Mouse (Mus musculus) heart, embryonic 10.5 days (tissue): ENCODE results near the gene Gm7534. TPM values are rescaled to one million over a fixed set of nuclear protein-coding genes. Genes with fewer than 3 reads are reported as not detected.
"Not testable (repeated sequence)": the region's sequence is repeated elsewhere in the genome, so short reads cannot be mapped to it uniquely, and the experiment has no call there.

Experiments used
- DNase-seq: peaks from one replicate; pipeline ENCODE4 v3.0.0-alpha.2; 2017; ENCODE audit warnings: low spot score
- H3K27ac ChIP-seq: fragments of 300-500 bp; sonication (generic); 2 replicates; pipeline ENCODE4 v1.5.1; 2016; ENCODE audit warnings: mild to moderate bottlenecking
- H3K27me3 ChIP-seq: fragments of 300-500 bp; sonication (generic); 2 replicates; pipeline ENCODE4 v1.6.1; 2016; ENCODE audit warnings: mild to moderate bottlenecking; ENCODE audit not compliant: poor library complexity, insufficient read depth, severe bottlenecking
- H3K36me3 ChIP-seq: fragments of 300-500 bp; sonication (generic); 2 replicates; pipeline ENCODE4 v1.6.1; 2016; ENCODE audit warnings: mild to moderate bottlenecking, moderate library complexity
- H3K4me1 ChIP-seq: fragments of 300-500 bp; sonication (generic); 2 replicates; pipeline ENCODE4 v1.6.1; 2016; ENCODE audit warnings: mild to moderate bottlenecking
- H3K4me3 ChIP-seq: fragments of 300-500 bp; sonication (generic); 2 replicates; pipeline ENCODE4 v1.5.1; 2016; ENCODE audit warnings: mild to moderate bottlenecking, moderate library complexity
- H3K9me3 ChIP-seq: fragments of 300-500 bp; sonication (generic); 2 replicates; pipeline ENCODE4 v1.6.1; 2016; ENCODE audit warnings: mild to moderate bottlenecking, moderate library complexity
- WGBS: fragments of 180-500 bp; shearing (Covaris S2); methylation state at CpG from one replicate; pipeline ENCODE4 v1.1.7; 2016; 5-methylcytosine and 5-hydroxymethylcytosine counted together
- polyA plus RNA-seq: library from polyadenylated mRNA; unstranded; fragments of >200 nt; fragmentation: Nextera tagmentation; extraction: Ambion mirVana; gene quantifications from 2 replicates; pipeline ENCODE4 v1.2.1, GENCODE M21; 2016

The Gm7534 gene
- polyA plus RNA-seq, 1 experiment from 2014 or later = not detected

- H3K4me1 ChIP-seq = peaks cover 27% of the 10 kb centered on the region
- DNase-seq = no peak
- H3K4me3 ChIP-seq = no peak overlapping the region
- no peaks in the 10 kb centered on the region for H3K9me3 ChIP-seq
- peaks cover 5% of the 10 kb centered on the region; the same call in 1 of the 2 replicates for H3K36me3 ChIP-seq
- no peak overlapping the region for H3K27ac ChIP-seq
- H3K27me3 ChIP-seq = no peaks in the 10 kb centered on the region
Measured at GRCm38 (mm10) chr4:134181825-134182224, 21.0 kb downstream of the Gm7534 start.

GRCm38 (mm10) chr4:134181112-134181511 is 21.7 kb downstream of the Gm7534 start:
- DNase-seq = no peak
- Histone ChIP-seq H3K4me3 (no peak overlapping the region), H3K36me3 (peaks cover 9% of the 10 kb centered on the region; the same call in 1 of the 2 replicates), H3K27ac (0 out of 2 replicates have a peak overlapping the region, but pooled peaks have one; percentile 23), H3K27me3 (no peaks in the 10 kb centered on the region), H3K4me1 (peaks cover 24% of the 10 kb centered on the region), H3K9me3 (no peaks in the 10 kb centered on the region)
- 71% methylated on average over 1 of the region's 1 CpGs for WGBS

- Histone ChIP-seq H3K27ac (no peak overlapping the region), H3K27me3 (no peaks in the 10 kb centered on the region), H3K4me3 (no peak overlapping the region), H3K4me1 (no peaks in the 10 kb centered on the region), H3K9me3 (no peaks in the 10 kb centered on the region), H3K36me3 (peaks cover 24% of the 10 kb centered on the region; the same call in 1 of the 2 replicates)
- WGBS = 73% methylated on average over 3 of the region's 3 CpGs
- no peak for DNase-seq
Measured at GRCm38 (mm10) chr4:134172391-134172790, 30.4 kb downstream of the Gm7534 start.

- H3K4me1 ChIP-seq = peaks cover 17% of the 10 kb centered on the region
- no peak for DNase-seq
- no peak overlapping the region for H3K27ac ChIP-seq
- H3K9me3 ChIP-seq = no peaks in the 10 kb centered on the region
- WGBS = 93% methylated on average over 3 of the region's 3 CpGs
- peaks cover 22% of the 10 kb centered on the region; the same call in 1 of the 2 replicates for H3K36me3 ChIP-seq
- no peaks in the 10 kb centered on the region for H3K27me3 ChIP-seq
- no peak overlapping the region for H3K4me3 ChIP-seq
Measured at GRCm38 (mm10) chr4:134166906-134167305, 35.9 kb downstream of the Gm7534 start.

- H3K36me3 ChIP-seq = peaks cover 20% of the 10 kb centered on the region; the same call in 1 of the 2 replicates
- WGBS = 73% methylated on average over 3 of the region's 3 CpGs
Measured at GRCm38 (mm10) chr4:134165548-134166465, 37.0 kb downstream of the Gm7534 start.

GRCm38 (mm10) chr4:134165024-134165423 is 37.8 kb downstream of the Gm7534 start:
- Histone ChIP-seq H3K36me3 (peaks cover 20% of the 10 kb centered on the region; the same call in 1 of the 2 replicates), H3K9me3 (no peaks in the 10 kb centered on the region), H3K27ac (no peak overlapping the region), H3K4me3 (no peak overlapping the region), H3K27me3 (no peaks in the 10 kb centered on the region), H3K4me1 (peaks cover 17% of the 10 kb centered on the region)
- WGBS = 30% methylated on average over 6 of the region's 6 CpGs
- DNase-seq = no peak

More at GRCm38 (mm10) chr4:134165548-134166465, 37.0 kb downstream of the Gm7534 start:
- H3K27me3 ChIP-seq = no peaks in the 10 kb centered on the region
- DNase-seq = no peak
- H3K4me1 ChIP-seq = peaks cover 17% of the 10 kb centered on the region
- no peak overlapping the region for H3K4me3 ChIP-seq
- no peak overlapping the region for H3K27ac ChIP-seq
- no peaks in the 10 kb centered on the region for H3K9me3 ChIP-seq

GRCm38 (mm10) chr4:134164591-134164990 is 38.2 kb downstream of the Gm7534 start:
- Histone ChIP-seq H3K4me1 (peaks cover 17% of the 10 kb centered on the region), H3K27me3 (no peaks in the 10 kb centered on the region), H3K4me3 (no peak overlapping the region), H3K36me3 (peaks cover 20% of the 10 kb centered on the region; the same call in 1 of the 2 replicates), H3K9me3 (no peaks in the 10 kb centered on the region), H3K27ac (no peak overlapping the region)
- 81% methylated on average over 5 of the region's 6 CpGs for WGBS
- DNase-seq = no peak

GRCm38 (mm10) chr4:134160071-134160470 is 42.7 kb downstream of the Gm7534 start:
- Histone ChIP-seq H3K4me1 (peaks cover 33% of the 10 kb centered on the region), H3K4me3 (peak overlapping the region; percentile 58)
- not testable (repeated sequence) for H3K36me3 ChIP-seq, H3K27ac ChIP-seq, H3K27me3 ChIP-seq, DNase-seq, H3K9me3 ChIP-seq
- 1% methylated on average over 30 of the region's 30 CpGs for WGBS

GRCm38 (mm10) chr4:134158774-134159173 is 44.0 kb downstream of the Gm7534 start:
- Histone ChIP-seq H3K27me3 (no peaks in the 10 kb centered on the region), H3K36me3 (peaks cover 20% of the 10 kb centered on the region), H3K4me1 (peaks cover 27% of the 10 kb centered on the region), H3K27ac (no peak overlapping the region), H3K4me3 (no peak overlapping the region), H3K9me3 (no peaks in the 10 kb centered on the region)
- WGBS = 84% methylated on average over 6 of the region's 6 CpGs
- no peak for DNase-seq

- Histone ChIP-seq H3K4me1 (peaks cover 27% of the 10 kb centered on the region), H3K9me3 (no peaks in the 10 kb centered on the region), H3K36me3 (peaks cover 31% of the 10 kb centered on the region), H3K27me3 (no peaks in the 10 kb centered on the region), H3K4me3 (no peak overlapping the region), H3K27ac (peak overlapping the region; percentile 74; the same call in 1 of the 2 replicates)
- 65% methylated on average over 2 of the region's 2 CpGs for WGBS
- DNase-seq = no peak
Measured at GRCm38 (mm10) chr4:134157558-134157957, 45.2 kb downstream of the Gm7534 start.

GRCm38 (mm10) chr4:134156744-134157143 is 46.1 kb downstream of the Gm7534 start:
- no peaks in the 10 kb centered on the region for H3K9me3 ChIP-seq
- DNase-seq = peak; percentile 87
- no peak overlapping the region for H3K4me3 ChIP-seq
- peaks cover 40% of the 10 kb centered on the region for H3K36me3 ChIP-seq
- no peaks in the 10 kb centered on the region for H3K27me3 ChIP-seq
- peak overlapping the region; percentile 74; the same call in 1 of the 2 replicates for H3K27ac ChIP-seq
- WGBS = 34% methylated on average over 8 of the region's 8 CpGs
- peaks cover 27% of the 10 kb centered on the region for H3K4me1 ChIP-seq

GRCm38 (mm10) chr4:134155961-134156465 is 46.8 kb downstream of the Gm7534 start:
- Histone ChIP-seq H3K9me3 (no peaks in the 10 kb centered on the region), H3K36me3 (peaks cover 47% of the 10 kb centered on the region), H3K4me1 (peaks cover 27% of the 10 kb centered on the region), H3K27ac (peak overlapping the region; percentile 74), H3K4me3 (no peak overlapping the region), H3K27me3 (no peaks in the 10 kb centered on the region)
- 80% methylated on average over 10 of the region's 10 CpGs for WGBS
- no peak for DNase-seq

- H3K27me3 ChIP-seq = no peaks in the 10 kb centered on the region
- 90% methylated on average over 6 of the region's 6 CpGs for WGBS
- no peak overlapping the region for H3K27ac ChIP-seq
- peaks cover 27% of the 10 kb centered on the region for H3K4me1 ChIP-seq
- H3K9me3 ChIP-seq = no peaks in the 10 kb centered on the region
- DNase-seq = no peak
- peaks cover 50% of the 10 kb centered on the region for H3K36me3 ChIP-seq
- no peak overlapping the region for H3K4me3 ChIP-seq
Measured at GRCm38 (mm10) chr4:134155531-134155930, 47.3 kb downstream of the Gm7534 start.
